Mouse (Mus musculus): Measurements from ENCODE around the gene Olfr835. TPM values are rescaled to one million over a fixed set of nuclear protein-coding genes. Genes with fewer than 3 reads are reported as not detected.

Olfr835 gene
- not detected in 2 replicates for total RNA-seq (2015; ENCODE audit: low replicate concordance)
- total RNA-seq (2017; ENCODE audit: low replicate concordance), result not detected in 2 replicates

DNA sequence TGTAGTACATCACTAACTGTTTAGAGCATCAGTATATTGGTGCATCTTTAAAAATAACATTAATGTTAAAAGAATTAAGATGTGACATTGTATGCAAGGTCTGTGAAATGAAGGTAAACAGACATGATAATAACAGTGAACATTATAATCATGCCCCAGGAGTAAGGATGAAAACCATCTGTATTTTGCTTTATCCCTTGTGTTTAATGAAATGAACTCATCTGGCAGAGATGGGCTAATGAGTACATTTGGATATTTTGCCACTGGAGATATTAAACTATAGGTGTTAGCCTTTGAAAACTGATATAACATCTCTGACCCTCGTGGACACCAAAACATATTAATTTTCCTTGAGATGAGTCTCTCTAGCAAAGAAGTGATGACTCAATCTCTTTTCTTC, at the start of gene Olfr835:
Gene Olfr835 (plus strand): TSS at position 301 of the 400 bp plus-strand sequence.
- no peak for ATAC-seq (replicated peaks; ENCODE audit: low FRiP score, poor library complexity, severe bottlenecking)

- ATAC-seq (replicated peaks; ENCODE audit: low FRiP score, poor library complexity, severe bottlenecking), result no peak
Observed at GRCm38 (mm10) chr9:18987690-18988089, 44.8 kb upstream of the Olfr835 start, which contains the start of gene Olfr834. Olfr834 (plus strand) TSS chr9:18987990.

- ATAC-seq (replicated peaks; ENCODE audit: low FRiP score, poor library complexity, severe bottlenecking), result no peak
Observed at GRCm38 (mm10) chr9:19084986-19085385, 52.5 kb downstream of the Olfr835 start.

Other genes with a start within 250 kb of the Olfr835 start
- gene Olfr828, start 213.2 kb upstream of the Olfr835 start, total RNA-seq (2015; ENCODE audit: low replicate concordance), result not detected in 2 replicates
- not detected in 2 replicates for gene Olfr828, start 213.2 kb upstream of the Olfr835 start, total RNA-seq (2017; ENCODE audit: low replicate concordance)
- not detected in 2 replicates for gene Olfr829, start 177.8 kb upstream of the Olfr835 start, total RNA-seq (2015; ENCODE audit: low replicate concordance)
- gene Olfr829, start 177.8 kb upstream of the Olfr835 start, total RNA-seq (2017; ENCODE audit: low replicate concordance), result not detected in 2 replicates
- not detected in 2 replicates for gene Olfr830, start 158.0 kb upstream of the Olfr835 start, total RNA-seq (2015; ENCODE audit: low replicate concordance)
- gene Olfr830, start 158.0 kb upstream of the Olfr835 start, total RNA-seq (2017; ENCODE audit: low replicate concordance), result not detected in 2 replicates
- gene Olfr832, start 95.6 kb upstream of the Olfr835 start, total RNA-seq (2015; ENCODE audit: low replicate concordance), result not detected in 2 replicates
- not detected in 2 replicates for gene Olfr832, start 95.6 kb upstream of the Olfr835 start, total RNA-seq (2017; ENCODE audit: low replicate concordance)
- gene Olfr834, start 44.7 kb upstream of the Olfr835 start, total RNA-seq (2015; ENCODE audit: low replicate concordance), result not detected in 2 replicates
- gene Olfr834, start 44.7 kb upstream of the Olfr835 start, total RNA-seq (2017; ENCODE audit: low replicate concordance), result not detected in 2 replicates
- gene Olfr836, start 87.6 kb downstream of the Olfr835 start, total RNA-seq (2015; ENCODE audit: low replicate concordance), result not detected in 2 replicates
- gene Olfr836, start 87.6 kb downstream of the Olfr835 start, total RNA-seq (2017; ENCODE audit: low replicate concordance), result not detected in 2 replicates
- gene Olfr837, start 103.6 kb downstream of the Olfr835 start, total RNA-seq (2015; ENCODE audit: low replicate concordance), result not detected in 2 replicates
- not detected in 2 replicates for gene Olfr837, start 103.6 kb downstream of the Olfr835 start, total RNA-seq (2017; ENCODE audit: low replicate concordance)
- 0.19 TPM in 1 of 2 replicates, not detected in the other for gene Olfr839-ps1, start 144.6 kb downstream of the Olfr835 start, total RNA-seq (2015; ENCODE audit: low replicate concordance)
- gene Olfr839-ps1, start 144.6 kb downstream of the Olfr835 start, total RNA-seq (2017; ENCODE audit: low replicate concordance), result not detected in 2 replicates
- not detected in 2 replicates for gene Olfr843, start 219.3 kb downstream of the Olfr835 start, total RNA-seq (2015; ENCODE audit: low replicate concordance)
- not detected in 2 replicates for gene Olfr843, start 219.3 kb downstream of the Olfr835 start, total RNA-seq (2017; ENCODE audit: low replicate concordance)

All from erythroblast, adult 5-6 weeks (primary cell).